Mouse (Mus musculus) layer of hippocampus, postnatal 36 days (tissue): ENCODE measurements at regions not wholly inside any gene's neighbourhood (a gene's known extent, or its start where the extent isn't known, plus 50 kb on each side); places are given as distances from the start of the nearest gene placed in this dataset.

ENCODE experiments used
- DNase-seq, 2 experiments: peaks; one replicate each; pipeline ENCODE4 v3.0.0; 2022

- peak; percentile 5 to 7 for DNase-seq
Observed at GRCm38 (mm10) chr13:40480830-40481229, 119.6 kb upstream of the Ofcc1 start.

- no peak for DNase-seq
Observed at GRCm38 (mm10) chr13:40472683-40473082, 111.4 kb upstream of the Ofcc1 start.

GRCm38 (mm10) chr13:40469162-40469561, 107.9 kb upstream of the Ofcc1 start:
- no peak for DNase-seq

GRCm38 (mm10) chr13:40453360-40453759, 92.1 kb upstream of the Ofcc1 start:
- no peak for DNase-seq

- no peak for DNase-seq
Observed at GRCm38 (mm10) chr13:40429831-40430230, 68.6 kb upstream of the Ofcc1 start.

- no peak for DNase-seq
Observed at GRCm38 (mm10) chr13:40423051-40423450, 61.8 kb upstream of the Ofcc1 start.

GRCm38 (mm10) chr13:40417856-40418255, 56.6 kb upstream of the Ofcc1 start:
- DNase-seq = no peak

- no peak for DNase-seq
Observed at GRCm38 (mm10) chr13:40413074-40413473, 51.8 kb upstream of the Ofcc1 start.
